Comparison of ENCODE assay signal across 9 mouse cellular contexts in the genomic region with DNA sequence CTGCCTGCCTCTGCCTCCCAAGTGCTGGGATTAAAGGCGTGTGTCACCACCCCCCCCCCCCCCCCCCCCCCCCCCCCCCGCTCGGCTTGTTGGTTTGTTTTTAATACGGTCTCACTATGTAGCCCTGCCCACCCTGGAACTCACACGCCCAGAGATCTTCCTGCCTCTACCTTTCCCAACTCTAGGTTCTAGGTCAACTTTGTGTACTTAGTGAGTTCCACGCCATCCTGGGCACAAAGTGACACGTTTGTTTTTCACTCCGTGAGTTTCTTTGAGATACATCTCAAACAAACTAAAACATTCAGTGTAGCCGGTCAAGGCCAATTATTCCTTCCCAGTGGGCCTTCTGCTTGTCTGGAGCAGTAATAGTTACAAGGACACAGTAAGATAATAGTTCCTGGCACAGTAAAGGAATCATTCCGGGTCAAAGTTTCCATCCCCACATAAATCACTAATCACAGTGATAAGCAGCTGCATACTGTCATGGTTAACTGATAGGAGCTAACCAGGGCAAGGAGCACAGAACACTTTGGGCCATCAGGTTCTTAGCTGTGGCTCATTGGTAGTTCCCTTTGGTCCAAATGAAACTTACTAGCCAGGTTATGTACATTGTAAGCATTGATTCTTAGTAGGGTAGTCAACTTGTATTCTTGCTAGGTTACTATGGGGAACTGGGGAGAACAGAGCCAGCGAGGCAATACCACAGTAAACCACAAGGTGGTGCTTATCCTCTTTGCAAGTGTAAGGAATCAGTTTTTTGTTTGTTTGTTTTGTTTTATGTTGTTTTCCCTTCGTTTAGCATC. TPM values are rescaled to one million over a fixed set of nuclear protein-coding genes. Genes with fewer than 3 reads are reported as not detected.
DNase-seq lines count a peak whose midpoint lies in the region; ATAC-seq and TF ChIP-seq lines count a peak whose summit lies in the region.
"Had no signal": no experiment of that assay in that cellular context is flagged by ENCODE, and none has a peak within 500 bp of the region (broad histone marks: within the 10 kb centered on the region; RNA-seq: fewer than 3 reads in every experiment).

No protein-coding gene starts in this region.

- TF ChIP-seq POLR2A in testis, adult 2 months (IDR thresholded peaks at IDR 0.05; ENCODE audit: control insufficient read depth, low read depth, low read length), result no peak

- no peak overlapping the region for H3K27ac ChIP-seq in forebrain, embryonic 12.5 days
- H3K27ac ChIP-seq in limb, embryonic 11.5 days (replicated peaks; ENCODE audit: low read depth, low read length), result no peak overlapping the region
- no peak overlapping the region for H3K27ac ChIP-seq in neural tube, embryonic 12.5 days
- no peak overlapping the region for H3K27ac ChIP-seq in testis, adult 2 months (ENCODE audit: control insufficient read depth, insufficient read depth, low read depth, low read length)
- H3K27ac ChIP-seq: embryonic facial prominence, embryonic 13.5 days had no signal

- H3K9me3 ChIP-seq in forebrain, embryonic 12.5 days, result no peaks in the 10 kb centered on the region
- no peaks in the 10 kb centered on the region for H3K9me3 ChIP-seq in limb, embryonic 11.5 days (ENCODE audit: control insufficient read depth, low read length)
- H3K9me3 ChIP-seq in neural tube, embryonic 12.5 days, result no peaks in the 10 kb centered on the region
- H3K9me3 ChIP-seq: embryonic facial prominence, embryonic 13.5 days had no signal

- H3K27me3 ChIP-seq in forebrain, embryonic 12.5 days, result no peaks in the 10 kb centered on the region
- no peaks in the 10 kb centered on the region for H3K27me3 ChIP-seq in limb, embryonic 11.5 days (ENCODE audit: control insufficient read depth, insufficient read depth, low read length)
- no peaks in the 10 kb centered on the region for H3K27me3 ChIP-seq in neural tube, embryonic 12.5 days (replicated peaks)
- no peaks in the 10 kb centered on the region for H3K27me3 ChIP-seq in testis, adult 2 months (ENCODE audit: control insufficient read depth, insufficient read depth, low read length)
- H3K27me3 ChIP-seq: embryonic facial prominence, embryonic 13.5 days had no signal

- peaks cover 9% of the 10 kb centered on the region for H3K4me1 ChIP-seq in forebrain, embryonic 12.5 days
- no peaks in the 10 kb centered on the region for H3K4me1 ChIP-seq in limb, embryonic 11.5 days (ENCODE audit: control insufficient read depth, insufficient read depth, low read length)
- no peaks in the 10 kb centered on the region for H3K4me1 ChIP-seq in neural tube, embryonic 12.5 days
- H3K4me1 ChIP-seq in testis, adult 2 months (ENCODE audit: control insufficient read depth, insufficient read depth, low read length), result no peaks in the 10 kb centered on the region
- H3K4me1 ChIP-seq: embryonic facial prominence, embryonic 13.5 days had no signal

- no peak overlapping the region for H3K4me3 ChIP-seq in forebrain, embryonic 12.5 days (replicated peaks)
- H3K4me3 ChIP-seq in limb, embryonic 11.5 days (ENCODE audit: low read depth, low read length), result no peak overlapping the region
- no peak overlapping the region for H3K4me3 ChIP-seq in neural tube, embryonic 12.5 days
- H3K4me3 ChIP-seq in testis, adult 2 months (ENCODE audit: control insufficient read depth, low read depth, low read length), result no peak overlapping the region
- H3K4me3 ChIP-seq: embryonic facial prominence, embryonic 13.5 days had no signal

- TF ChIP-seq CTCF in testis, adult 2 months (IDR thresholded peaks at IDR 0.05; ENCODE audit: control insufficient read depth, insufficient read depth, insufficient replicate concordance, low read depth, low read length), result peak; percentile 20; the same call in 1 of the 2 replicates

- ATAC-seq in forebrain, embryonic 12.5 days (ENCODE audit: low FRiP score), result peak; percentile 19; the same call in 1 of the 2 replicates
- ATAC-seq in limb, embryonic 11.5 days (ENCODE audit: insufficient number of reproducible peaks, low FRiP score, low TSS enrichment, low read depth), result no peak
- peak; percentile 30; the same call in 1 of the 2 replicates for ATAC-seq in neural tube, embryonic 12.5 days (ENCODE audit: low FRiP score, low read depth)

- 78% methylated on average over 8 of the region's 12 CpGs for WGBS in forebrain, embryonic 12.5 days
- WGBS in limb, embryonic 11.5 days, result 73% methylated on average over 9 of the region's 12 CpGs
- WGBS in neural tube, embryonic 12.5 days, result 74% methylated on average over 9 of the region's 12 CpGs

- peaks cover 13% of the 10 kb centered on the region for H3K36me3 ChIP-seq in forebrain, embryonic 12.5 days (replicated peaks)
- H3K36me3 ChIP-seq in limb, embryonic 11.5 days (ENCODE audit: control insufficient read depth, insufficient read depth, low read length), result no peaks in the 10 kb centered on the region
- peaks cover 6% of the 10 kb centered on the region; the same call in 1 of the 2 replicates for H3K36me3 ChIP-seq in neural tube, embryonic 12.5 days
- H3K36me3 ChIP-seq in testis, adult 2 months (ENCODE audit: control insufficient read depth, insufficient read depth, low read length), result no peaks in the 10 kb centered on the region

- peak; percentile 63 to 79 for DNase-seq in left cerebral cortex, adult 18-20 months (ENCODE audit: low spot score in 2 of 2)
- DNase-seq in left cerebral cortex, adult 11 months (ENCODE audit: low spot score), result no peak
- DNase-seq in brain, adult 2 months (ENCODE audit: low read depth, low spot score), result peak; percentile 90
- DNase-seq in induced T-regulatory cell, adult 2 months (ENCODE audit: low read depth), result peak; percentile 78
- DNase-seq in limb, embryonic 11.5 days (ENCODE audit: low spot score), result peak; percentile 86

- no peak overlapping the region for H3K4me2 ChIP-seq in forebrain, embryonic 12.5 days
- H3K4me2 ChIP-seq in limb, embryonic 11.5 days (ENCODE audit: low read depth, severe bottlenecking), result no peak overlapping the region
- no peak overlapping the region for H3K4me2 ChIP-seq in neural tube, embryonic 12.5 days (replicated peaks)
- H3K4me2 ChIP-seq: embryonic facial prominence, embryonic 13.5 days had no signal

- no peak overlapping the region for H3K9ac ChIP-seq in forebrain, embryonic 12.5 days
- no peak overlapping the region for H3K9ac ChIP-seq in limb, embryonic 11.5 days (ENCODE audit: low read length)
- H3K9ac ChIP-seq in neural tube, embryonic 12.5 days, result no peak overlapping the region
- H3K9ac ChIP-seq: embryonic facial prominence, embryonic 13.5 days had no signal

RNA-seq across cellular contexts. Expression of gene Slc18b1, which starts 15.1 kb away (rescaled TPM):
- total RNA-seq in left cerebral cortex, adult 18-20 months (2021), result 10 to 100 TPM; 27.6 to 28.8 TPM
- 16.6 and 17.2 TPM in 2 replicates for polyA plus RNA-seq in forebrain, embryonic 12.5 days (2016; fragmentation: Nextera tagmentation; extraction: Ambion mirVana)
- polyA plus RNA-seq in limb, embryonic 11.5 days (2014; fragmentation: Nextera tagmentation; extraction: Ambion mirVana), result 19.9 and 24.3 TPM in 2 replicates
- 12.0 and 16.7 TPM in 2 replicates for polyA plus RNA-seq in neural tube, embryonic 12.5 days (2016; fragmentation: Nextera tagmentation; extraction: Ambion mirVana)
- polyA plus RNA-seq in testis, adult 2 months (2012; rRNA removed), result 1.6 and 1.9 TPM in 2 replicates

RNA-seq across cellular contexts. Expression of gene Rps12, which starts 24.8 kb away (rescaled TPM):
- 100 to 1,000 TPM; 216 to 218 TPM for total RNA-seq in left cerebral cortex, adult 18-20 months (2021)
- polyA plus RNA-seq in forebrain, embryonic 12.5 days (2016; fragmentation: Nextera tagmentation; extraction: Ambion mirVana), result 117 and 131 TPM in 2 replicates
- polyA plus RNA-seq in limb, embryonic 11.5 days (2014; fragmentation: Nextera tagmentation; extraction: Ambion mirVana), result 178 and 198 TPM in 2 replicates
- 105 and 112 TPM in 2 replicates for polyA plus RNA-seq in neural tube, embryonic 12.5 days (2016; fragmentation: Nextera tagmentation; extraction: Ambion mirVana)
- 737 and 854 TPM in 2 replicates for polyA plus RNA-seq in testis, adult 2 months (2012; rRNA removed)

RNA-seq across cellular contexts. Expression of gene Vnn3, which starts 39.4 kb away (rescaled TPM):
- total RNA-seq in left cerebral cortex, adult 18-20 months (2021), result not detected
- not detected in 2 replicates for polyA plus RNA-seq in forebrain, embryonic 12.5 days (2016; fragmentation: Nextera tagmentation; extraction: Ambion mirVana)
- polyA plus RNA-seq in limb, embryonic 11.5 days (2014; fragmentation: Nextera tagmentation; extraction: Ambion mirVana), result not detected in 2 replicates
- not detected in 2 replicates for polyA plus RNA-seq in neural tube, embryonic 12.5 days (2016; fragmentation: Nextera tagmentation; extraction: Ambion mirVana)
- polyA plus RNA-seq in testis, adult 2 months (2012; rRNA removed), result 0.30 and 0.38 TPM in 2 replicates
- polyA plus RNA-seq: embryonic facial prominence, embryonic 13.5 days had no signal
